Mouse (Mus musculus): ENCODE measurements around the gene Sppl3.
A peak's percentile ranks its signal among the peaks of the same experiment; 100 is the strongest.
"Not testable (repeated sequence)": the region's sequence is repeated elsewhere in the genome, so short reads cannot be mapped to it uniquely, and the experiment has no call there.

Sppl3 gene

DNA sequence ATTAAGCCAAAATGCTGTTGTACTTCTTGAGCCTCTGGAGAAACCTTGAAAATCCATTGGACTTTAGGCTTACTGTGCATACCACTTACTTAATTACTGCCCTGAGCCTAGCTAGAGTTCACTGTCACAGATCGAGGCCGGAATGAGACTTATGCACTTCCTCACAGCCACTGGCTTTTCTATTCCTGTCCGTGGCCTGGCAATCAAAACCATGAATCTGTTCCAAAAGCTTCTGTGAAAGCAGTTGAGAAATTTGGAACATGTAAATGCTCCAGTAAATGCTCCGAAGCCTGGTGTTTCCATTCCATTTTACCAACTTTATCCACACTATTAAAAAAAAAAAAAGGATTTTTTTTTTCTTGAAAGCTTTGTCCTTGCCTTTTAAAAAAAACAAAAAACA lies 29.8 kb downstream of the Sppl3 start:
- DNase-seq (ENCODE audit: low read depth), result no peak

DNA sequence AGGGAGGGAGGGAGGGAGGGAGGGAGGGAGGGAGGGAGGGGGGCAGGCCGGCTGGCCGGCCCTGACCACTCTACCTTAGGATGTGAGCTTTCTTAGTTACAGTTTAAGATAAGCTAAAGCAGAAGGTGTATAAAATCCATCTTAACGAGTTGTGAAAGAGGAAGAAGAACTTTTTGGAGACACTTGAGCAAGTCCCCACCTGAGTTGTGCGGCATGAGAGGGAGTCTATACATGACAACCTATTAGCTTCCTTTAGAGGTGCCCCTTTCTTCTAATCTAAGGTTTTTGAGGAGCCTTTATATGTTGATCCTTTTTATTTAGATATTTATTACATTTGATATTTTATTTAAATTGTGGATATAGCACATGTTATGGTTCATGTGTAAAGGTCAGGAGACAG lies 32.7 kb downstream of the Sppl3 start:
- DNase-seq (ENCODE audit: low read depth), result no peak

DNA sequence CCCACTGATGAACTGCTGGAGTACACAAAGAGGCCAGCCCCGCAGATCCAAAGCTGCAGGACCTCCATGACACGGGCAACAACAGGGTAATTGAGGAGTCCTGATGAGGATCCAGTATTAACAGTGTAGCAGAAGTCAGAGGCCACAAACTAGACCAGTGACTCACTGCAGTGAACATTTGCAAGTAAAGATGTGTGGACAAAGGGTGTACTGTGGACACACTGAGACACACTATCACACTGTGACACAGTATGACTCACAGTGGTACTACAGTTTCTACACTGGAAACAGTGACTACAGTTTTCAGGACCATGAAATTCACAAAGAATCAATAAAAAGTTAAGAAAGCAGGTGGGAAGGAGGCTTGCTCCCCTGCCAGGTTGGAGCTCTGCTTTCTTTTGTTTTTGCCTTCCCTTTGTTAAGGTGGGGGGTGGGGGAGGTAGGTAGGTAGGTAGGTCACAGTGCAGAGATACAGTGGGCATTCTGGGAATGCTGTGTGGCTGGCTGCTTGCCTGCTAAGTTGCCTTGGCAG lies 34.3 kb downstream of the Sppl3 start:
- DNase-seq (ENCODE audit: low read depth), result no peak

DNA sequence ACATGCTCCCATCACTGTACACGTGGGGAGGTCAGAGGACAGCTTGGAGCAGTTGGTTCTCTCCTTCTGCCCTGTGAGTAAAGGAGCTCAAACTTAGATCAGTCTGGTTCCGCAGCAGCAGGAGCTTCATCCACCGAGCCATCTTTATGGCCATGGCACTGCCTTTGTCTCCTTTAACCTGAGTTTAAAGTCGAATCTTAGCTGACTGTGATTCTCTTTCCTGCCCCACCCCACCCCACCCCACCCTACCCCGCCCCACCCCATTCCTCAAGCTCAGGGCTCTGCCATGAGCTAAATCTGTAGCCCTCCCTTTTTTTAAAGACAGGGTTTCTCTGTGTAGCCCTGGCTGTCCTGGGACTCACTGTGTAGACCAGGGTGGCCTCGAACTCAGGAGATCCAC lies 38.8 kb downstream of the Sppl3 start:
- no peak for DNase-seq (ENCODE audit: low read depth)

GRCm38 (mm10) chr5:115050776-115051175 lies 39.8 kb downstream of the Sppl3 start:
- DNase-seq (ENCODE audit: low read depth), result no peak

DNA sequence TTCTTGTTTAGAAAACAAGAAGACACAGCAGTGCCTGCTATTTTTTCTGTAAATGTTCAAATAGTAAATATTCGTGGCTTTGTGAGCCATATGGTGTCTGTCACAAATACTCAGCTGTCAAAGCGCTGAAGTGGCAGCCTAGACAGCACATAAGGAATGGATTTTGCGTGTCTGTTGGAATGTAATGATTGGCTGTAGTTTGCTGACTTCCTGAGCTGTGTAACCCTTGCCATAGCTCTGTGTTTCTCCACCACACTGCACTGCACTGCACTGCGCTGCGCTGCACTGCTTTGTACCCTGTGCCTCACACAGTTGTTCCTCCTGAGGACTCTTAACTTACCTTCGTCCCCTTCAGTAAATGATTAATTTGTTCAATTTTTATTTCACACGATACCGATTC lies 41.6 kb downstream of the Sppl3 start:
- no peak for DNase-seq (ENCODE audit: low read depth)

GRCm38 (mm10) chr5:115053791-115054396 lies 43.0 kb downstream of the Sppl3 start:
- DNase-seq (ENCODE audit: low read depth), result no peak

DNA sequence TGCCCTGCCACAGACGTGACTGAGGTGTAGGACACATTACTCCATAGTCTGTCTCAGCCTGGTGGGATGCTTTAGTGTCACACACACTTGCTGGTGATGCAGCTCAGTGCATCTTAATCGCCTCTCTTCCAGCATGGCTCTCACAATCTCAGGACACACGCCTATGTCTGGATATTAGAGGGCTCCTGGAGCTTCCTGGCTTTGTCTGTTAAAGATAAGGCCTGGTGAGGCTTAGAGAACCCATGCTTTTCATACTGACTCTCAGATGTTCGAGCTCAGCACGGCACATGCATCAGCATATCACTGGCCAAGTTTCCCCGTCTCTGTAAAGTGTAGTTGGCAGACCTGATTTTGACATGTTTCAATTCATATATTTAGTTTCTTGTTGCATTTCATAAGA lies 44.5 kb downstream of the Sppl3 start:
- no peak for DNase-seq (ENCODE audit: low read depth)

DNA sequence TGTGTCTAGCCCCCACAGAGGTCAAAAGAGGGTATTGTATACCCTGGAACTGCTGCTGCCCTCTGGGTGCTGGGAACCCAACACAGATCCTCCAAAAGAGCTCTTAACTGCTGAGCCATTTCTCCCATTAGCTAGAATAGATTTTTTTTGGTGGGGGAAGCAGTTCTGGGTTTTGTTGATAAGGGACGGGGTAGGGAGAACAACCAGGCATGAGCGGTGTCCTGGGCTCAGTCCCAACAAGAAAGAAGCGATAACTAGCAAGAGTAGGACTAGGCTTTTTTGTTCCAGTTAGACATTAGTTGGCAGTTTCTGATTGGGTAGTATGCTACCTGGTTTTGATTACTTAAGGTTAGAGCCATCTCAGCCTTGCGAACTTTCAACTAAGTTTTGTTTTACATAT lies 46.2 kb downstream of the Sppl3 start:
- DNase-seq (ENCODE audit: low read depth), result no peak

DNA sequence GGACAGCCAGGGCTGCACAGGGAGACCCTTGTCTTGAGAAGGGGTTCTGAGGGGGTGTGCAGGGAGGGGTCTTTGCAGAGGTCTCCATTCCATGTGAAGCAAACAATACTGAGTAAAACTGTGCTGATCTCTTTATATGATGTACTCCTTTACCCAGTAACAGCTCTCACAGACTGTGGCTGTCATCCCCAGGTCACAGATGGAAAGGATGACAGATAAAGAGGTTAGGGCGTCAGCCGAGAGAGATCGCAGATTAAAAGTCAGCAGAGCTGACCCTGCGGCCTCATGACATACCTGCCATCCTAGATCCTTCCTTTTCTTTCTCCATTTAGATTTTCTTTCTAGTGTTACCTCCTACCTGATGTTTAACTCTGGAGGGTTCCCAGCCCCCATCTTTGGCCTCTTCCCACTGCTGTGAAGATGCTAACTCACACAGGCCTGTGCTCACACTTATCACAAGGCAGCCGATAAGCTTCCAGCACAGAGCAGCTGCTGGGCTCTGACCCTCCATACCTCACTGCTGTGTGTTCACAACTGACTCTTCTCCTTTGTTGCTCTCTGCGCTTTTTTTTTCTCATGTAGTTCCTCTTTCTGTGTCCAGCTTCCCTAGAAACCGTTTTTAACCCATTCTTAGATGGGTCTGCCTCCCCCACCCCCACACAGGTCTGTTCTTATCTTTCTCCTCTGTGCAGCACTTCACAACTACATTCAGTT lies 47.8 kb downstream of the Sppl3 start:
- peak; percentile 40 for DNase-seq (ENCODE audit: low read depth)

GRCm38 (mm10) chr5:115060067-115060695 lies 49.2 kb downstream of the Sppl3 start:
- no peak for DNase-seq (ENCODE audit: low read depth)

GRCm38 (mm10) chr5:115060977-115061376 lies 50.0 kb downstream of the Sppl3 start:
- no peak for DNase-seq (ENCODE audit: low read depth)

GRCm38 (mm10) chr5:115062566-115062965 lies 51.6 kb downstream of the Sppl3 start:
- DNase-seq (ENCODE audit: low read depth), result no peak

- no peak for DNase-seq (ENCODE audit: low read depth)
Observed at GRCm38 (mm10) chr5:115063391-115063790, 52.5 kb downstream of the Sppl3 start.

GRCm38 (mm10) chr5:115066245-115066644 lies 55.3 kb downstream of the Sppl3 start:
- DNase-seq (ENCODE audit: low read depth), result no peak

DNA sequence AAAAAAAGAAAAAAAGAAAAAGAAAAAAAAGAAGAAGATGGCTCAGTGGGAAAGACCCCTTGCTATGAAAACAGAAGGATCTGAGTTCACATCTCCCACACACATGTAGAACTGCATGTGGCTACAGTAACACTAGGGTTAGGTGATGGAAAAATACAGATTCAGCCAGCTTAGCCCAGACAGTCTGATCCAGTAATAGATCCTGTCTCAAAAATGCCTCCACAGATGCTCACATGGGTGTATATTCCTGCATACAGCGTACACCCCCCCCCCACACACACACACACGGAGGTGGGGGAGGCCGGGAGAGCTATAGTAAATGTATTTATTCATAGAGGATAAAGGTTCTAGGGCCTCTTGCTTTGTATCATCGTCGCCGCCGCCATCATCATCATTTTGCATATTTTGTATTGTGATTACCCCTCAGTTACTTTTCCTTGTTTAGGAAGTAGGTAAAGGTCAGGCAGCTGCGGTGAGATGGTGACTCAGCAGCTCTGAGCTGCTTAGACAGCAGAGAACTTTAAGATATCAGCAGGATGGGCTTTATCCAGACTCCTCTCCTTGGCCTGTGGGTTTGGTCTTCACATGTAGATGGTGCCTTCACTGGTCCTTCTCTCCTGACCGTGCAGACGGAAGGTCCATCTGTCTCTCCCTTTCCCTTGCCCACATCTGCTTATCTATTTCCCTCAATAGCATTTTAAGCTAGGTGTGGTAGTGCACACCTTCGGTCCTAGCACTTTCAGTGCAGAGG lies 57.9 kb downstream of the Sppl3 start:
- DNase-seq (ENCODE audit: low read depth), result no peak

GRCm38 (mm10) chr5:115069611-115070010 lies 58.7 kb downstream of the Sppl3 start:
- DNase-seq (ENCODE audit: low read depth), result no peak

DNA sequence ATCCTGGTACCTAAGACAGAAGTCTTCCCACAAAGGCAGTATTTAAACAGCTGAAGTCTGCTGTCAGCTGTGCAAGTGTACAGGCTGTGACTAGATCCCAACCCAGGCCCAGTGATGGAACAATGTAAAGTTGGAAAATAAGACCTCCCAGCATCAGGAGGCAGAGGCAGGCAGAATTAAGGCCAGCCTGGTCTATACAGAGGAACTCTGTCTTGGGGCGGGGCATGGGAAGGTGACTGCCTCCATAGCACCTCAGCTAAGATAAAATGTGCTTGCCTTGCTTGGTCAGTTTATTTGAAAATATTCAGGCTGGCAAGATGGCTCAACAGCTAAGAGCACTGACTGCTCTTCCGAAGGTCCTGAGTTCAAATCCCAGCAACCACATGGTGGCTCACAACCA lies 59.5 kb downstream of the Sppl3 start:
- DNase-seq (ENCODE audit: low read depth), result no peak

GRCm38 (mm10) chr5:115071096-115071901 lies 60.4 kb downstream of the Sppl3 start:
- DNase-seq (ENCODE audit: low read depth), result no peak

DNA sequence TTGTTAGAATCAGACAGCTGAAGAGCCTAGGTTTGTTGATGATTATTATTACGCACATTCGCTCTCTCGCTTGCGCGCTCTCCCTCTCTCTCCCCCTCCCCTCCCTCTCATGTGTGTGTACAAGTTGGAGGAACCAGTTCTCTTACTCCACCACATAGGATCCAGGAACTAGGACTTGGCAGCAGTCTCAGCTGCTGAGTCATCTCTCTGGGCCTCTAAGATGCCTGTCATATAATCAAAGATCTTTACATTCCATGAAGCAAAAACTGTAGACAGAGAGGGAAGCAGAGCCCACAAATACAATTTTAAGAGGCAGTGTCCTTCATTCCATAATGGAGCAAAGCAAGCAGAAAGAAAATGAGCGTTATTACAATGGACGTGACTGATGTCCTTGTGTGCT lies 61.2 kb downstream of the Sppl3 start:
- DNase-seq (ENCODE audit: low read depth), result no peak

DNA sequence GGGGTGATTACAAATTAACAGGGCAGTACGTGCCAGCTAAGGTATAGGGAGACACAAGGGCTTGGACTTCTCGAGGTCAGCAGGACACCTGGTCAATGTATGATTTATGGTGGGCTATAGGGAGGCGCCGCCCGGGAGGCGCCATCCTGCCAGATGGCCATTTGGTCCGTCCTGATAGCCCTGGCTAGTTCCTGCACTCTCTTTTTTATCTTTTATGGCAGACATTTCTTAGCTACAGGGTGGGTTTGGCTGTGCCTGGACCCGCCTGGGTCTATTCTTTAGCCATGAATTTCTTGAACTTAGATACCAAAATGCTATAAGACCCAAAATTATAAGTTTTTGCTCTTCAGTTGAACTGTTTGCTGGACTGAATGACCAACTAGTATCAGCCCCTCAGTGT lies 62.4 kb downstream of the Sppl3 start:
- not testable (repeated sequence) for DNase-seq (ENCODE audit: low read depth)

GRCm38 (mm10) chr5:115074749-115075148 lies 63.8 kb downstream of the Sppl3 start:
- no peak for DNase-seq (ENCODE audit: low read depth)

Measured in c-Kit-positive CD71-negative TER-119-negative erythroid progenitor cells, embryonic 14.5 days (primary cell).